Mouse (Mus musculus) liver, adult (tissue): ENCODE measurements around the gene Gm21985.
A peak's percentile ranks its signal among the peaks of the same experiment; 100 is the strongest.

Source experiments
- GATA4 ChIP-seq: IDR thresholded peaks from 2 replicates; pipeline ENCODE4 v1.6.1; 2014; ENCODE audit warnings: mild to moderate bottlenecking, low read length; ENCODE audit not compliant: insufficient replicate concordance

Gm21985 gene

DNA sequence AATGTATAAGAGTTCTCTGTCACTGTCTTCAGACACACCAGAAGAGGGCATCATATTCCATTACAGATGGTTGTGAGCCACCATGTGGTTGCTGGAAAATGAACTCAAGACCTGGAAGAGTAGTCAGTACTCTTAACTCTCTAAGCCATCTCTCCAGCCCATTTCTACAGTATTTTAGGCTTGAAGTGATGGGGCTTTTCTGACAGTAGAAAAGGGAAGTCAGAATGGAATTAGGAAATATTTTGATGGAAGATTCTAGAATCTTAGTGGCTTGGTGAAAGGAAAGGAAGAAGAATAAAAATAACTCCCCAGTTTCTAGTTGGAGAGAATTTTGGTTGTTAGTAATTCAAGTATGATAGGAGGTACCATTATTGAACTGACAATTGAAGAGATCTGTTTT lies 127.8 kb downstream of the Gm21985 start:
- no peak for TF ChIP-seq GATA4

DNA sequence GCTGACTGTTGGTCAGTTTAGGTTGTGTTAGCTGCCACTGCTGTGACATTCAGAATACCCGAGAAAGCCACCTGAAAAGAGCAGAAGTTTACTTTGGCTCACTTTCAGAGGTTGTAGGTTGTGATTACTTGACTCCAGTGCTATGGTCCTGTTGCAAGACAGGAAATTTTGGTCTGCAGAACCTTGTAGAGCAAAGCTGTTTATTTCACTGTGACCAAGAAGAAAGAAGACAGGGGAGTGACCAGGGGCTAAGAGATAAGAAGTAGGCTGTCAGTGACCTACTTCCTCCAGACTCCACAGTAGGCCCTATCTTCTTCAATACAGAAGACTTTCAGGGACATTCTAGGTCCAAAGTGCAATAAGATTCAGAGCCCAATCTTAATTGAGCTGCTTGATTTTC lies 130.5 kb downstream of the Gm21985 start:
- no peak; the same call in 1 of the 2 replicates for TF ChIP-seq GATA4

DNA sequence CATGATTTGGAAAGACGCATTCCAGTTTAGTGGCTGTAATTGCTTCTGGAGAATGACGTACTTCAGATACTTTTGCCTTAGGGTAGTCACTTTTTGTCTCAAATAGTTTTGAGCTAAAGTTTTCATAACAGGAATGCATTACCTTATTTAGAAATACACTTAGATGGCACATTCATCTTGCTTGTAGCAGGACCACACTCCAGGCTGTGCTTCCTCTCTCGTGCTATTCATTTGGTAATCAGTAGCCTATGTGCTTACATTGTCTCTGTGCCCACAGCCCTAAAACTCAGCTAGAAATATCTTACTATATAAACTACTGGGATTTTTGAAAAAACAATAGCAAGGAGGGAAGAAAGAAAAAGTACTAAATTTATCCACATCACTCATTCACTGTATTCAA lies 140.9 kb downstream of the Gm21985 start:
- TF ChIP-seq GATA4: no peak

DNA sequence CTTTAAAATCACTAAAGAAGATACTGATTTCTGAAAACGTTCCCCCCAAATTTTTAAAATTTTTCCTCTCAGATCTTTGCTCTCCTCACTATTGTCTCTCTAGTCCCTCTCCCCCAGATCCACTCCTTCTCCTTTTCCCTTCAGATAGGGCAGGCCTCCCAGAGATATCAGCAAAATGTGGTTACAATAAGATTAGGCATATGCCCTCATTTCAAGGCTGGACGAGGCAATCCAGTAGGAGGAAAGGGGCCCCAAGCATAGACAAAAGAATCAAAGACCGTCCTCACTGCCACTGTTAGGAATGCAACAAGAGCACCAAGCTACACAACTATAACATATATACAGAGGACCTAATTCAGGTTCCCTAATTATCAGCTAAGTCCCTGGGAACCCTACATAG lies 159.2 kb downstream of the Gm21985 start:
- TF ChIP-seq GATA4: no peak

DNA sequence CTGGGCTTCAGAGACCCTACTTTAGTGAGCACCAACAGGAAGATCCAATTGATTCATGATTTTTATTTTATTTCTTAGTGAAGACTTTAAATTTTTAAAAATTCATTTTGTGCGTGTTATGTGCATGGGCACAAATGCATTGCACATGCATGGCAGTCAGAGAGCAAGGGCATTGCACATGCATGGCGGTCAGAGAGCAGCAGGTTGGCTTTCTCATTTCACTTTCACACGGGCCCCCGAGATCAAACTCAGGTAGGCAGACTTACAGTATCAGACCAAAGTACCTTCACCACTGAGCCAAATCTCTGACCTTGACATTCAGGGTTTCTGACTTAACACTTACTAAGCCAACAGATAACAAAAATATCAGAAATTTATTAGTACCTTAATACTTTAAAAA lies 163.6 kb downstream of the Gm21985 start:
- no peak for TF ChIP-seq GATA4

DNA sequence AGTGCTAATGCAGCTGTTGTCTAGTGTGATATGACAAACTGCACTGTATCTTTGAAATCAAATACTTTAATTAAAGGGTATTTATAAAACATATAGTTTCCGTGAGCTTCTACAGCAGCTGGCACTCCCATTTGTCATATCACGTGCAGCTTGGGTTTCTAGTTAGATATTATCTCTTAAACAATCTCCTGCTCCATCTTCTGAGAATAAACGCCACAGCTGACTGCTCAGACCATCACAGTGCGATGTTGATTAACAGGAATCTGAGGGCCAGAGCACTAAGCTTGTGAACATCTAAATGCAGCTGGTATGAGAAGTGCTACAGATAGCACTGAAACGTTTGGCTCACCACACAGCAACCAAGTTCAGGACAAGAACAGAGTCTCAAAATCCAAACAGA lies 164.3 kb downstream of the Gm21985 start:
- no peak for TF ChIP-seq GATA4

DNA sequence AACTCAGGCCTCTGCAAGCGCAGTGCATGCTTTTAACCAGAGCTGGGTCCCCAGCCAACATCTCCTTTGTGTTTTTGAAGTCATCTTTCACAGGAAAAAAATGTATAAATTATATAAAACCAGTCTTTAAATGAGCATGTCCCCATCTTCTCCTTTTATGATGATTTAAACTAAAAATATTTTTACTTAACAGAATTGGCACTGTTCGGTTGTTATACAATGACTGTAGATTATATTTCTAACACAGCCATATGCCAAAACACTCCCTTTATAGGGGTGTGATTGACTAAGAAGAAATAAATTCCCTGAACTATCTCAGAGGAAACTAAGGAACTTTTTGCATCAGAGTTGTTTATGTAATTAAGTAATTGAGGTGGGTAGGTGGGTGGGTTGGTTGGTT lies 166.4 kb downstream of the Gm21985 start:
- TF ChIP-seq GATA4: no peak

DNA sequence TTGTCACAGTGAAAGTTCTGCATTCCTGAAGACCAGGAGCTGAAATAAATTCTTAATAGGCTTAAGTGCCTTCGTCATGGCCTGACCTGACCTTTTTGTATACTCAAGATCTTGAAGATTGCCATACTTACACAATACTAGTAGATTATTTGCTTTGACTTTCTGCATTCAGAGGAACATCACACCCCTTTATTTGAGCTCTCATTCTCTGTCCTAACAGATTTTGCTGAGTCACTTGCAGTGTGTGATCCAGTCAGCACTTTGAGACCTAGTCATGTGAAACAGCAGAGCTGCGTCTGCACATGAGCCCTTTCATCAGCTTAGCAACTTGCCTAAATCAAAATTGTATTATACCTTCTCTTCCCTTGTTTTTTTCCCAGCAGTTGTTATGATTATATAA lies 167.2 kb downstream of the Gm21985 start:
- TF ChIP-seq GATA4: no peak

DNA sequence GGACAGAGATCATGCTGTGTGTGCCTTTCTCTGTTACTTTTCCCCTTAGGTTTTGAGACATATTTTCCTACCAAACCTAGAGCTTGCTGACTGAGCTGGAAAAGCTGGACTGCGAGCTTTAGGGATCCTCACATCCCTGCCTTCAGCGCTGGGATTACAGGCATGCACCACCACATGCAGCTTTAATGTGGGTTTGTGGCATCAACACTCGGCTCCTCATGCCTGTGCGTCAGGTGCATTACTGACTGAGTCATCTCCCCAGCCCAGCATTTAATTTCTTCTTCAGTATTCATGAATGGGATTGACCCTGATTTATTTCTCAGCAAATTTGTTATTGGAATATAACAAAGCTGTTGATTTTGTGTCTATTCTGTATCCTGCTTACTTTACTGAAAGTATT lies 170.2 kb downstream of the Gm21985 start:
- TF ChIP-seq GATA4: no peak

DNA sequence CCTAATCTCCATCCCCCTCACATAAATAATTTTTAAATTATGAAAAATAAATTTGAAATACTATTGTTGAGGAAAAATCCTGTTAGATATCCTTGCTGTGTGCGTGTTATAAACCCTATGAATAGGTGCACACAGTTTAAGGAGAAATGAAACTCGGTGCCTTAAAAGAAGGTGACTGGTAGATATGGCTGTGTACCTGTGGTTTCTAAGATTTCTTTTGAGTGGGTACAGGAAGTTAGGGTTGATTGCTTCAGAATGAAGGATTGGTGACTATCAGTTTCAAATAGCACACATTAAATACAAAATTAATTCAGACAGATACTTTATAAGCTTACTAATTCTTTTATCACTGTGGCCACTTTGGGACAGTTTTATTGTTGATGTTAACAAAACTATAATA lies 171.5 kb downstream of the Gm21985 start:
- TF ChIP-seq GATA4: no peak

DNA sequence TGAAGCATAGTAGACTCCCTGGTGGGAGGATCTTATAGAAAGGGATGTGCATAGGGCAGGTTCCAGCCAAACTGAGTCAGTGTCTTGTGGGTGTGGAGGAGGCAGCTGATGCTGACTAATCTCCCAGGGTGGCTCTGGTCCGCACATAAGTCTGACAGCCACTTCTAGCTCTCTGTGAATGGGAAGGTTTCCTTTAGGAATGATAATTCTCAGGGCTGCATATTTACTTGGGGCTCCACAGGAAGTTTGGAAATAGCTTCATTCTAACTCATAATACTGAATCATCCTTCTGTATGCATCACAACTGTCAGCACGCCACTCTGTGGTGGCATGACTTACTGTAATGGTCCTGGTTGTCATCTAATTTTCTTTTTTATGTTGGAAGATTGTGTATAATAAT lies 177.4 kb downstream of the Gm21985 start:
- TF ChIP-seq GATA4: no peak

DNA sequence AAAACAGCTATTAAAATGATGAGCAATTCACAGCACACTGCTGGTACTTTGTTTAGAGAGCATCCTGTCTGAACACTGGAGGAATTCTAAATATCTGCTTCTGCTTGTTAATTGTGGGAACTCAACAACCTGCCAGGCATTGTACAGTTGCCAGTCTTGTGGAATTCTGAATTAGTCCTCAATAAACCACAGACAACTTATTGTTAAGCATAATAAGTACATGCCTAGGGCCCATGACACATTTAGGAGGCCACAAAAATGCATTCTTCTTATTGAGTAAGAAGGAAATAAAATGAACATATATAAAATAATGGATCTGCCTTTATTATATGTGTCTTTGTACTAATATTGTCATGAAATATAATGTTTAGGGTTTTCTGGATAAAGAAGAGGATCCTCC lies 179.4 kb downstream of the Gm21985 start:
- TF ChIP-seq GATA4: no peak

DNA sequence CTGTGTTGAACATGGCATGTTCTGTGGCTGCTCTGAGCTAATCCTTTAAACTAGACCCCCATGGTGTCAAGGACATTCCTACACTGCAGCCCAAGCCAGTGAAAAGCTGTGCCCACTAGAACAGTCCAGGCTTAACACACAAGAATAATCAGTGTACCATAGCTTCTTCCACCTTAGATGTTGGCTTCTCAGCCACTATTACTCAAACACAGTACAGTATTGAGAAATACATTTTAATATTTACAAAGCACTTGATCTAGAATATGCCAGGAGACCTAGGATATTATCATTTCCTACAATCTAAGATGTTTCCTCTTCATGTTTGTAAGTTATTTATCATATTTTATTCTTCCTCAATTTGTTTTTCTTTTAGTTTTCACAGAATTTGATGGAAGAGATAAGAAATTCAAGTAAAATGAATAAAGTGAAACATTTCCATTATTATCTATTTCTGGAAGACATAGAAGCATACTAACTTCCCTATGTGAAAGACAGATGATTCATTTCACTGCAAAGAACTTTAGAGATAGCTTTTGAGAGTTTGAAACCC lies 182.5 kb downstream of the Gm21985 start:
- no peak for TF ChIP-seq GATA4

DNA sequence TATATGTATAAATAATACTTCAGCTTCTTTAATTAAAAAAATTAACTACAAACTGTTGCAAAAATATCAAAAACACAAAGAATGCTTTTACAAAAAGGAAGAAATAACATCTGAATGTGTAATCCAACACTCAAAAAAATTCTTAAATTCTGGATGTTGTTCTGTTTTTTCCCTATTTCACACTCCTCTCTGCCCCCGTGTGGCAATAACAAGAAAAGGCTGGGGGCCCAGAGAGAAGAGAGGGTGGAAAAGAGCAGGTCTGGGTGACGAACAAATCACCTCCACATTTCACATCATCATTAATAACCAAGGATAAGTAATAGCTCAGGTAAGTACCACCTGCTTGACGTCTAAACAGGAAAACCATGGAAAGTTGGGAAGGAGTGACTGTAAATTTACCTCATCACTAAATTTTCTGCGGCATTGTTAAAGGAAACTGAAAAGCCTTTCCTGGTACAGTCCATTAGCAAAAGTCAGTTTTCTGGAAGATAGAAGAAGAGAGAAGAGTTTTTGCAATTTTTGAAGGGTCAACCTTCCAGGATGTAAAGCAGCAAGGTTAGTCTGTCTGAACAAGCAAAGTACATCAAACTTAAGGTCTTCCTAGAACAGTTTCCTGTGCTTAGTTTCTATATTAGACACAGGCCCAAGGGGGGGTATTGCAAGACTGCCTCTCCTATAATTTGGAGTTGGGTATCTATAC lies 183.6 kb downstream of the Gm21985 start:
- no peak for TF ChIP-seq GATA4

DNA sequence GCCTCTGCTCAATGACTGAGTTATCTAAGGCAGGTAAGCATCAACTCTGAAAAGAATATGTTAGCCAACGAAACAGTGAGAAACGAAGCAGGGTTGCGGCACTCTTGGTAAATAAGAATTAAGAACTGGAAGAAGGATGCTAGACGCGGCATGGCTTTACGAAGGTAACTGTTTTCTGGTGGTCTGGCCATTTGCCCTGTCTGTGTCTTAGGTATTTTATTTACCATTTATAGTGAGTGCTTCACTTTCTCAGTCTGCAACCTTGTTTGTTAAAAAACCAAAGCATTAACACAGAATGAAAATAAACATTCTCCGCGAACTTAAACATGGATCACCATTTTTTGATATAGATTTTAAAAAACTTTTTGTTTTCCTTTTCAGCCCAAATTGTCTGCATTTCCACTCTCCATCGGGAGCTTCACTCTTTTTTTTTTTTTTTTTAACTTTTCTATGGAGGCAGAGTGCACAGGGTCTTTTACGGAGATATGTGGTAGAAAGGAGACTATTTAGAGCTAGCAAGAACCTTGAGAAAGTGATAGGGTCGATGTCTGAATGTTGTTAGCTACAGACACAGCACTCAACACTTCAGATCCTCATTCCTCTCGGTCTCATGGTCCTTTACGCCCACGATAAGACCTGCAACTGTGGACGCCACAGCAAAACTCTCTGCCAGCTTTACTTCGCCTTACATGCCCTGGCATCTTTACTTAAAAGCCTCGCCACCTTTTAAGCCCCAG lies 188.2 kb downstream of the Gm21985 start:
- TF ChIP-seq GATA4: no peak

DNA sequence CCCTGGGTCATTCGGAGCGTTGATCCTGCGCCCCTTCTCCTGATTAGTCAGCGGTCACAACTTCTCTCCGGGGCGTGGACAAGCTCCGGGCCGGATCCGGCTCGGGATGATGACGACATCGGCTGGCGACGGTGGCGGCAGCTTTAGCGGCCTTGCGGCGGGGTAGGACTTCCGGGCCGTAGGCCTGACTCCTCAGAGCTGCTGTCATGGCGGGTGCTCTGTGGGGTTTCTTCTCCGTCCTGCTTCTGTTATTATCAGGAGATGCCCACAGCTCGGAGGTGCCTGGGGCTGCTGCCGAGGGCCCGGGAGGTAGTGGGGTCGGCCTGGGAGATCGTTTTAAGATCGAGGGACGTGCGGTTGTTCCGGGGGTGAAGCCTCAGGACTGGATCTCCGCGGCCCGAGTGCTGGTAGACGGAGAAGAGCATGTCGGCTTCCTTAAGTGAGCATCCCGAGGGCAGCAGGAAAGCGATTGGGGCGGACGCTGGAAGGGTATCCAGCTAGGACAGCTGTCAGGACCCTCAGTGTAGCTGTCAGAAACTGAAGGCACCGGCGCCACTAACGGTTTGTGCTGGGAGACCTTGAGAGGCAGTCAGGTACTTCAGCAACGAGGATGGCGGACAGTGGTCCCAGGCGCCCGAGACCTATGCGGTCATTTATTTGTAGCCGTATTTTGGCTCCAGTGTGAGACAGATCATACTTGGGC lies 188.9 kb downstream of the Gm21985 start, which contains the start of gene Emc7:
Gene Emc7 (plus strand): TSS at position 136 of the 703 bp plus-strand sequence.
- TF ChIP-seq GATA4: peak; percentile 67; the same call in 1 of the 2 replicates
